Mouse (Mus musculus) stomach, embryonic 15.5 days (tissue): Measurements from ENCODE around the gene C2cd3. TPM values are rescaled to one million over a fixed set of nuclear protein-coding genes. Genes with fewer than 3 reads are reported as not detected.

Experiments used
- ATAC-seq: fragments of 200-750 bp; cut with Nextera tagmentation; 2 replicates; pipeline ENCODE4 v1.8.0; 2017; ENCODE audit warnings: low read depth, moderate number of reproducible peaks, moderate TSS enrichment; ENCODE audit not compliant: insufficient read depth, low FRiP score
- H3K27ac ChIP-seq: fragments of 300-500 bp; sonication (generic); 2 replicates; pipeline ENCODE4 v1.5.1; 2015; ENCODE audit warnings: mild to moderate bottlenecking, inconsistent platforms
- H3K27me3 ChIP-seq: fragments of 300-500 bp; sonication (generic); replicated peaks from 2 replicates; pipeline ENCODE4 v1.6.1; 2015; ENCODE audit warnings: inconsistent platforms
- H3K36me3 ChIP-seq: fragments of 300-500 bp; sonication (generic); 2 replicates; pipeline ENCODE4 v1.6.1; 2015; ENCODE audit warnings: inconsistent platforms
- H3K4me1 ChIP-seq: fragments of 300-500 bp; sonication (generic); 2 replicates; pipeline ENCODE4 v1.6.1; 2015; ENCODE audit warnings: inconsistent platforms
- H3K4me2 ChIP-seq: fragments of 300-500 bp; sonication (generic); 2 replicates; pipeline ENCODE4 v1.6.1; 2015; ENCODE audit warnings: mild to moderate bottlenecking, inconsistent platforms
- H3K4me3 ChIP-seq: fragments of 300-500 bp; sonication (generic); replicated peaks from 2 replicates; pipeline ENCODE4 v1.5.1; 2015; ENCODE audit warnings: inconsistent platforms
- H3K9ac ChIP-seq: fragments of 300-500 bp; sonication (generic); 2 replicates; pipeline ENCODE4 v1.6.1; 2015; ENCODE audit warnings: inconsistent platforms
- H3K9me3 ChIP-seq: fragments of 300-500 bp; sonication (generic); 2 replicates; pipeline ENCODE4 v1.6.1; 2016; ENCODE audit warnings: inconsistent platforms
- WGBS: fragments of 180-500 bp; shearing (Covaris S2); methylation state at CpG from one replicate; pipeline ENCODE4 v1.1.7; 2015; 5-methylcytosine and 5-hydroxymethylcytosine counted together
- polyA plus RNA-seq: library from polyadenylated mRNA; unstranded; fragments of >200 nt; fragmentation: Nextera tagmentation; extraction: Ambion mirVana; gene quantifications from 2 replicates; pipeline ENCODE4 v1.2.1, GENCODE M21; 2015

Gene C2cd3
- polyA plus RNA-seq: 17.7 and 18.5 TPM in 2 replicates

DNA sequence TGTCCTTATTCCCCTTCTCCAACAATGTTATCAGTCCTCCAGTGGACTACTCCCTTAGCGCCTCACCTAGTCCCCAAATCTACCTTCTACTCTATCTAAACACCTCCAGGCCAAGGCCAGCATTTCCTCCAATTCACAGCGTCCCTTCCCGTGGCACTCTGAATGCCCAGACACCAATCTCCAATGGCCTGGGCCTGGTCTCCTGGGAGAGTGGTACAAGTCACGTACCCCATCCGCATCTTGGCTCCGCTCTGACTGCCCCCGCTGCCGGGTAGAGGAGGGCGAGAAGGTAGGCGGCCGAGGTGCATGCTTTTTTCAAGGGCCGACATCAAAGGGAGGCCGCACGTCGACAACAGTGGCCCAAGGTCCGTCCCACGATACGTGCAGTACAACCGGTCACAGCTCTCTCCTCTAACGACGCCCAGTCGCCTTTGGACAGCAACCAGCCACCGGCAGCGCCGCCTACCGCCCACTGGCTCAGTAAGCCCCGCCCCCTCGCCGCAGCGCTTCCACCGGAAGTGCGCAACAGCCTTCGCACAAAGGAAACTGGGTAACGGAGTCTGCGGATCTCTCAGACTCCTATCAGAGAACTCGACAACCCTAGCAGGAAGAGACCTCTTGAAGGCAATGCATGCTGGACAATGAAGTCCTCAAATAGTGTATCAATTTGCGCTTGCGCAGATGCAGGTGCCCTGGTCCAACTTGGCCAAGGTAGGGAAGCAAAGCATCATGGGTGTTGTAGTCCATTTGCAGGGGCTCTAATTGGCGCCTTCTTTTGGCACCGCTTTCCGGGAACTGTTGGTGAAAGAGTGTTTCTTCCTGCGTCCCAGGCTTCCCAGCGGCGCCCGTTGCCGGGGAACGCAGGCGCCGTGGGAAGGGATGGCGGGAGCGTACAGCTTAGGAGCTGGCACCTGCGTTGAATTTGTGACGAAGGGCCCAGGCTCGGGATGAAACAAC is at the start of gene C2cd3, which contains the start of gene Ppme1:
C2cd3 (plus strand) TSS at position 739 of the 957 bp plus-strand sequence.
Ppme1 (minus strand) TSS at position 813 of the 957 bp plus-strand sequence.
- ATAC-seq: peak; percentile 98
- peaks cover 4% of the 10 kb centered on the region; the same call in 1 of the 2 replicates for H3K36me3 ChIP-seq
- peak within 1 kb of the TSS; percentile 77 for H3K9ac ChIP-seq
- H3K27me3 ChIP-seq: no peaks in the 10 kb centered on the region
- H3K4me1 ChIP-seq: peaks cover 6% of the 10 kb centered on the region; the same call in 1 of the 2 replicates
- H3K27ac ChIP-seq: peak within 1 kb of the TSS; percentile 91
- peak within 1 kb of the TSS; percentile 83 for H3K4me3 ChIP-seq
- WGBS: under 1% methylated on average over 54 of the region's 54 CpGs
- H3K4me2 ChIP-seq: peak within 1 kb of the TSS; percentile 61
- no peaks in the 10 kb centered on the region for H3K9me3 ChIP-seq

DNA sequence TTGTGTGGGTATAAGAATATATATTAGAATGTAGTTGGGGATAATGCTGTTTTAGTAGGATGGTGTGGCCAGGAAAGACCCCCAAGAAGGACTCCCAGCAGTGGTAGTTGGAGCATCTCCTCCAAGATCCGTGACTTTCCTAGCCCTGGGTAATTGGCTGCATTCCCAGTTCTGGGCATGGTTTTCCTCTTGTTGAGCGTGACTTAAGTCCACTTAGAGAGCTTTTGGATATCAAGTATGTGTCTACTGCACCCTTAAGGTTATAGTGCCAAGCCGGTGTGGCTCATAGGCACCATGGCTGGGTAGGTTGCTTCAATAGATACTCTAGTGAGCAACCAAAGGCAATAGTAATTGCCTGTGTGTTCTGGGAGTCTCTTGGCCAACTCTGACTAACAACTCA is 48.3 kb upstream of the C2cd3 start:
- Histone ChIP-seq H3K36me3 (0 out of 2 replicates have a peak, but pooled peaks cover 4% of the 10 kb centered on the region), H3K27me3 (no peaks in the 10 kb centered on the region), H3K9me3 (no peaks in the 10 kb centered on the region), H3K4me3 (no peak overlapping the region), H3K4me2 (no peak overlapping the region), H3K4me1 (no peaks in the 10 kb centered on the region), H3K27ac (no peak overlapping the region), H3K9ac (no peak overlapping the region)
- 85% methylated on average over 3 of the region's 3 CpGs for WGBS
- ATAC-seq: no peak

DNA sequence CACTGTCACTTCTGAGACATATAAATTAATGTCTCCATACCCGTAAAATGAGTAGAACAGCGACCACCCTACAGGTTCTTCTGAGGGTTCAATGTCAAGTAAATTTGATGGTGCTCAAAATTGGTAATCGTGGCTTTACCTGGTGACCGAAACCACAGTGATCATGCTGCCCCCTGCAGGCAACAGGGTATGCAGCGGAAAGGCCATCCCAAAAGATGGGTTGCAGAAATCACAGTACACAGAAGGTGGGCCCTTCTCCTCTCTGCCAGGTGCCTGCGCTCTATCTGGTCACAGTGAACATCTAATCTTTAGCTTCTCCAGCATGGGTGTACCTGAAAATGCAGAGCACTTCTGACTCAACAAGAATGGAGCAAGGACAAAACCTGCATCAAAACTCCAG is 46.6 kb upstream of the C2cd3 start:
- 73% methylated on average over 6 of the region's 6 CpGs for WGBS
- Histone ChIP-seq H3K36me3 (0 out of 2 replicates have a peak, but pooled peaks cover 9% of the 10 kb centered on the region), H3K4me1 (no peaks in the 10 kb centered on the region), H3K4me3 (no peak overlapping the region), H3K27me3 (no peaks in the 10 kb centered on the region), H3K4me2 (no peak overlapping the region), H3K9ac (no peak overlapping the region), H3K27ac (no peak overlapping the region), H3K9me3 (no peaks in the 10 kb centered on the region)
- no peak for ATAC-seq

DNA sequence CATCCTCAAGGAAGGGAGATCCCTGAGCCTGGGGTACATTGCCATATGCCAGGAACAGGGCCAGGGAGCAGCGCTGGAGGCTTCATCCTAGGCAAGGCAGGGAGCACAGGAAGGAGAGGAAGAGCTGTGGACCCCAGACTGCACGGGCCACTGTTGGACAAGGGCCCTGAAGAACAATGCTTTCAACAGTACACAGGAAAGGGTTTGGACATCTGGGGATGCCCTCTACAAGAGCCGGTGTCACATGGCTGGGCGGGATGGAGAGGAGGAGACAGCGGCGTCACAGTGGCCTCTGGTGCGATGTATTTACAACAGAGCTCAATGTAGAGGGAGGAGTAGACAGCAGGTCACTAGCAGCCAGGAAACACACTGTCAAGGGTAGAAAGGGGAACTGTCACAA is 44.5 kb upstream of the C2cd3 start:
- no peak; the same call in 1 of the 2 replicates for ATAC-seq
- Histone ChIP-seq H3K9ac (no peak overlapping the region), H3K4me2 (no peak overlapping the region), H3K27me3 (no peaks in the 10 kb centered on the region), H3K9me3 (no peaks in the 10 kb centered on the region), H3K27ac (no peak overlapping the region), H3K36me3 (peaks cover 18% of the 10 kb centered on the region; the same call in 1 of the 2 replicates), H3K4me1 (no peaks in the 10 kb centered on the region), H3K4me3 (no peak overlapping the region)
- WGBS: 79% methylated on average over 7 of the region's 7 CpGs

DNA sequence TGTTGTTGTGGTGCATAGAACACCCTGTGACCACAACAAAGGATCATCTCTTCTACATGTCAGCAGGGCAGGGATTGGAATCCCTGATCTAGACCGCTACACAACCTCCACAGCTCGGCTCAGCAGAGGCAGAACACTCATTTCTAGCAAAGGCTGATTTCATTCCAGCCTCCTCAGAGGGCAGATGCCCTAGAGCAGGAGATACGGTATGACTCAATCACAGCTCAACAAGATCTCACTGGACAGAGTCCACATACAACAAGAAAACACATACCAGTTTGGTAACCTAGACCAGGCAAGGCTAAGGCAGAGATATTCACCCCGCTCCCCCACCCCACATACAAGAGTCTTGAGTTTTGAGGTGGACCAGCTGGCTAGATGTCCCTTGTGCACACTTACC is 43.4 kb upstream of the C2cd3 start:
- no peak for ATAC-seq
- Histone ChIP-seq H3K4me1 (no peaks in the 10 kb centered on the region), H3K4me3 (no peak overlapping the region), H3K4me2 (no peak overlapping the region), H3K9ac (no peak overlapping the region), H3K27me3 (no peaks in the 10 kb centered on the region), H3K9me3 (no peaks in the 10 kb centered on the region), H3K27ac (no peak overlapping the region), H3K36me3 (peaks cover 24% of the 10 kb centered on the region; the same call in 1 of the 2 replicates)
- 92% methylated on average over 4 of the region's 4 CpGs for WGBS

DNA sequence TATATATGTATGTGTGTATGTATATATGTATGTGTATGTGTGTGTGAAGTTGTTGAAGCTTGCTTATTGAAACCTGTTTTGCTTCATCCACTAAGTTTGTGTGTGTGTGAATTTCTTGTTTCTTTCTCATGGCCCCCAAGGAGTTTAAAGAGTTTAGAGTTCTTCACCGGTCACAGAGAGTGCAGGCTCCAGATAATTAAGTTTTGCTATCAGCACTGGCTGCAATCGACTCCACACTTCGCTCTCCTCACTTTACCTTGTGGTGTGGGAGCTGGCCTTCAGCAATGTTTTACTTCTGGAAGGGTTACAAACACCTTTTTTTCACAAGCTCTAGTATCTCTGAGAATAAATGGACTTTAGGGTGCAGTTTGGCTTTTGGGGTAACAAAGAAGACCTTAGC is 40.8 kb upstream of the C2cd3 start:
- Histone ChIP-seq H3K9ac (no peak overlapping the region), H3K27me3 (no peaks in the 10 kb centered on the region), H3K9me3 (no peaks in the 10 kb centered on the region), H3K4me1 (no peaks in the 10 kb centered on the region), H3K4me3 (no peak overlapping the region), H3K27ac (no peak overlapping the region), H3K36me3 (peaks cover 33% of the 10 kb centered on the region), H3K4me2 (no peak overlapping the region)
- WGBS: 83% methylated on average over 3 of the region's 3 CpGs
- ATAC-seq: no peak

DNA sequence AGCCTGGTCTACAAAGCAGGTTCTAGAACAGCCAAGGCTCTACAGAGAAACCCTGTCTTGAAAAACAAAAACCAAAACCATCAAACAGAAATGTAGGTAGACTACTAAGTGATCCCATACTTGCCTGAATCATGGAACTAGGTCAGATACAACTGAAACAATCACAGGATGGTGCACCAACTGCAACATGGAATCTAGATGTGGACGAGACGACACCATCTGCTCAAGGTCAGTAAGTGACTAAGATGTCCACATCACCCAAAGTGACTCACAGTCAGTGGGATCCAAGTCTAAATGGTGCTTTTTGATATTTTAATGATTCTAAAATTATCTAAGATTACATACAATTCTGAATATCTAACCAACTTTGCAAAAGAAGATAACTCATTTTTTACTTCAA is 36.1 kb upstream of the C2cd3 start:
- peaks cover 37% of the 10 kb centered on the region for H3K36me3 ChIP-seq
- H3K4me3 ChIP-seq: no peak overlapping the region
- no peaks in the 10 kb centered on the region for H3K9me3 ChIP-seq
- H3K4me1 ChIP-seq: no peaks in the 10 kb centered on the region
- ATAC-seq: no peak
- H3K27ac ChIP-seq: no peak overlapping the region
- no peaks in the 10 kb centered on the region for H3K27me3 ChIP-seq
- no peak overlapping the region for H3K9ac ChIP-seq
- 90% methylated on average over 2 of the region's 2 CpGs for WGBS
- H3K4me2 ChIP-seq: no peak overlapping the region

DNA sequence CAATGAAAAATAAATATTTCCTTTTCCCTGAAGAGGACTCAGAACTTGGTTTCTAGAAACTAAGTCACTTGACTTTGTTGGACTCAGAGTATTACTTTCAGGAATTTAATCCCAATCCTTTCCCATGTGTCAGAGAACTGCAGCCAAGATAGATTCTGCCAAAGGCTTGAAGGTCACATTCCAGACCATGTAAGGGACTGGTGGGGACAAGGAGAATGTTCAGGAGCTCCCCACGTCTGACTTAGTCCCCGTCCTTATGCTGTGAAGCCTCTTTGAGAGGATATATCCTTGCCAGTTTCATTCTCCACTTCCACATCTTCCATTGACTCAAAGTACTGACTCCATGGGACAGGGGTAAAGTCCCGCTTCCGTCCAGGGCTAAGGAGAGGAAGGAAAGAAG is 17.0 kb upstream of the C2cd3 start:
- Histone ChIP-seq H3K9ac (no peak overlapping the region), H3K27ac (no peak overlapping the region), H3K4me1 (no peaks in the 10 kb centered on the region), H3K36me3 (peaks cover 3% of the 10 kb centered on the region; the same call in 1 of the 2 replicates), H3K27me3 (no peaks in the 10 kb centered on the region), H3K4me2 (no peak overlapping the region), H3K4me3 (no peak overlapping the region), H3K9me3 (no peaks in the 10 kb centered on the region)
- WGBS: 75% methylated on average over 4 of the region's 4 CpGs
- ATAC-seq: no peak

DNA sequence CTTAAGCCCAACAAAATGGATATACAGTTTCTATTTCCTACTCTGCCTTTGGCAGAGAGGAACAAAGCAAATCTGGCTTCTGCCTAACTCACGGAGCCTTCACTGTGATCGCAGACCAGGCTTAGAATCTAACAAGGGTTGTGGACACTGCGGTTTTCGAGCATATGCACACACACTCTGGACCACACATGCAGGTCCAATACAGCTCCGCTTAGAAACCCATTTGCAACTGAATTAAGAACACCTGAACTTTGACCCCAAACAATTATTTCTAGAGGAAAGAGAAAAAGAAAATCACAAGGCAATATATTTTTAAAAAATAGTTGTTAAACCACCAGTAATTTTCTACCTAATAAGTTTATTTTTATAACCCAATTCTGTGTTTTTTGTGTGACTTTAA is 15.7 kb upstream of the C2cd3 start:
- no peak overlapping the region for H3K9ac ChIP-seq
- H3K4me1 ChIP-seq: no peaks in the 10 kb centered on the region
- no peaks in the 10 kb centered on the region for H3K9me3 ChIP-seq
- ATAC-seq: no peak
- H3K36me3 ChIP-seq: peaks cover 3% of the 10 kb centered on the region; the same call in 1 of the 2 replicates
- H3K27me3 ChIP-seq: no peaks in the 10 kb centered on the region
- H3K27ac ChIP-seq: no peak overlapping the region
- H3K4me3 ChIP-seq: no peak overlapping the region
- WGBS: 61% methylated on average over 5 of the region's 5 CpGs
- no peak overlapping the region for H3K4me2 ChIP-seq

DNA sequence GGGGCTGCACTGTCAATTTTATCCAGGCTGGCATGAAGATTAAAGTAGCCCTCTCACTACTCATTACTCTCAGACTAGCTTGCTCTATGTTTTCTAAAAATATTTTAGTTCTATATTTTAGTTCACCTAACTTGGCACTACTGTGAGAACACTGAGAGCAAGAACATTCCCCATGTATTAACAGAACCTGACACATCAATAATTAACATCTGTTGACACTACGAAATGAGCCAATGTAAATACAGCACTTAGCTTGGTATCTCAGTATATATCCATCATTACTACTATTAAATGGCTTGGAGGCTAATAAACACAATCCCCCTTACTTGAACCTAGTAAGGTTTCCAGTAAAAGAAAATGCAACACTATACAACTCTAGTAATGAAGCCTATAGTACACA is 15.3 kb upstream of the C2cd3 start:
- Histone ChIP-seq H3K27me3 (no peaks in the 10 kb centered on the region), H3K9me3 (no peaks in the 10 kb centered on the region), H3K36me3 (no peaks in the 10 kb centered on the region), H3K9ac (no peak overlapping the region), H3K4me2 (no peak overlapping the region), H3K27ac (no peak overlapping the region), H3K4me3 (no peak overlapping the region), H3K4me1 (no peaks in the 10 kb centered on the region)
- no peak for ATAC-seq
- WGBS: 53% methylated on average over 1 of the region's 1 CpGs

DNA sequence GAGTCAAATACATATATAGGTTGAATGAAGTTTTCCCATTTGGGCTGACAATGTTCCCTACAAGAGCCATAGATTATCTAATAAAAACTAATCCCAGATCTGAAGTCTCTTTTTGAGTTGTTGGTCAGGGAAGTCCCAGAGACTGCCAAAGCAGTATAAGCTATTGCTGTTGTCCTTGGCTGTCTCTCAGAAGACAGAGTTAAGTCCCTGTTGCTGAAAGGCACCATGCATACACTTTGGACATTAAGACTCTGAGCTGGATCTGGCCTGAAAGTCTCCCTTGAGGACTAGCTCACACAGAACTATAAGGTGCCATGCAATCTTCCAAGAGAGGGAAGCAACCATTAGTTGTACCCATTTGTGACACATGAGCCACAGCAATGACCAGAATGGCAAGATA is 14.2 kb upstream of the C2cd3 start:
- H3K4me2 ChIP-seq: no peak overlapping the region
- no peak overlapping the region for H3K9ac ChIP-seq
- no peak overlapping the region for H3K27ac ChIP-seq
- no peak overlapping the region for H3K4me3 ChIP-seq
- no peaks in the 10 kb centered on the region for H3K27me3 ChIP-seq
- no peaks in the 10 kb centered on the region for H3K9me3 ChIP-seq
- no peaks in the 10 kb centered on the region for H3K4me1 ChIP-seq
- no peaks in the 10 kb centered on the region for H3K36me3 ChIP-seq
- ATAC-seq: no peak

DNA sequence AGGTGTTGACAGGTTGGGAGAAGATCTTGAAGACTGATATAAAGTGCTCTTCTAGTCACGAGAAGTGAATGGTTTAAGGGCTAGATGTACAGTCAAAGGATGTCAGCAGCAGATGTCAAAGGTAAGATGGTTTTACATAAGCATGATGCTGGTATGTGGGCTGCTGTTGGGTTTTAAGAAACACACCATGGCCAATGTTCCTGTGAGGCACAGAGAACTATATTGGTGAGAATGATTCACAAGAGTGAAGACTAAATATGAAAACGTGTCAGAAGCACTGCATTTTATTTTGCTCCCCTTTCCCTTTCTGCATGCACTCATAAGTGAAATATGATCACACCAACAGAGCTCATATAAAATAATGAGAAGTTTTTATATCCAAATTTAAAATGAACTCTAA is 8.9 kb upstream of the C2cd3 start:
- H3K27ac ChIP-seq: no peak overlapping the region
- WGBS: 88% methylated on average over 2 of the region's 2 CpGs

More for the DNA sequence above, 8.9 kb upstream of the C2cd3 start:
- Histone ChIP-seq H3K36me3 (no peaks in the 10 kb centered on the region), H3K4me1 (no peaks in the 10 kb centered on the region; the same call in 1 of the 2 replicates), H3K4me3 (no peak overlapping the region), H3K27me3 (no peaks in the 10 kb centered on the region), H3K9me3 (no peaks in the 10 kb centered on the region), H3K4me2 (no peak overlapping the region), H3K9ac (no peak overlapping the region)
- no peak for ATAC-seq
